ENCODE assay signal across 25 mouse cellular contexts in genomic region chr7:119607796-119608515, GRCm38 (mm10). TPM values are rescaled to one million over a fixed set of nuclear protein-coding genes. Genes with fewer than 3 reads are reported as not detected.
DNase-seq lines count a peak whose midpoint lies in the region; ATAC-seq and TF ChIP-seq lines count a peak whose summit lies in the region.
"Had no signal": no experiment of that assay in that cellular context is flagged by ENCODE, and none has a peak within 500 bp of the region (broad histone marks: within the 10 kb centered on the region; RNA-seq: fewer than 3 reads in every experiment).

No protein-coding gene starts in this region.

- TF ChIP-seq CTCF in lung, adult 2 months (IDR thresholded peaks at IDR 0.05; ENCODE audit: insufficient read depth, low read length): no peak
- no peak for TF ChIP-seq CTCF in stomach, postnatal 0 days (IDR thresholded peaks at IDR 0.05; ENCODE audit: low read depth)
- no peak for TF ChIP-seq CTCF in liver, postnatal 0 days (IDR thresholded peaks at IDR 0.05; ENCODE audit: low read depth)

- no peak overlapping the region for H3K27ac ChIP-seq in stomach, postnatal 0 days (replicated peaks)
- no peak overlapping the region for H3K27ac ChIP-seq in liver, postnatal 0 days (ENCODE audit: low read depth)
- H3K27ac ChIP-seq: embryonic facial prominence, embryonic 10.5 days; forebrain, embryonic 13.5 days; hindbrain, embryonic 12.5 days had no signal

- H3K4me3 ChIP-seq in lung, adult 2 months (replicated peaks; ENCODE audit: extremely low read depth, low read depth, low read length): no peak overlapping the region
- no peak overlapping the region for H3K4me3 ChIP-seq in stomach, postnatal 0 days (ENCODE audit: low read depth, low read length)
- H3K4me3 ChIP-seq in liver, postnatal 0 days (ENCODE audit: low read depth, low read length): no peak overlapping the region
- H3K4me3 ChIP-seq: embryonic facial prominence, embryonic 10.5 days; forebrain, embryonic 13.5 days; hindbrain, embryonic 12.5 days had no signal

- peak; percentile 8 for DNase-seq in embryo, embryonic 10.5 days (ENCODE audit: low spot score)
- DNase-seq in embryo, embryonic 10 days (ENCODE audit: low spot score): no peak
- peak; percentile 34 to 53 for DNase-seq in lung, adult 18-20 months
- DNase-seq in lung, adult 2 months: no peak
- peak; percentile 3 for DNase-seq in lung, postnatal 14 days
- DNase-seq in stomach, postnatal 0 days (ENCODE audit: low spot score): no peak
- DNase-seq in liver, postnatal 0 days: no peak
- DNase-seq: adrenal gland, postnatal 10 days; B cell, adult 2 months; cerebellum, adult 11-12 months; cerebellum, adult 9-10 months; cerebellum, postnatal 25 days; forebrain, postnatal 0 days; gastrocnemius, postnatal 14 days; heart, postnatal 10 days; heart, postnatal 4 days had no signal

- 0 out of 2 replicates have a peak, but pooled peaks have one; percentile 32 for ATAC-seq in stomach, postnatal 0 days (ENCODE audit: low FRiP score, low TSS enrichment)
- no peak for ATAC-seq in liver, postnatal 0 days
- ATAC-seq: CD4-positive, CD25-positive, alpha-beta regulatory T cell, adult 4 months; forebrain, embryonic 13.5 days; forebrain, postnatal 0 days had no signal

- no peaks in the 10 kb centered on the region for H3K9me3 ChIP-seq in stomach, postnatal 0 days (ENCODE audit: control insufficient read depth, low read length)
- H3K9me3 ChIP-seq in liver, postnatal 0 days (ENCODE audit: low read length): no peaks in the 10 kb centered on the region
- H3K9me3 ChIP-seq: embryonic facial prominence, embryonic 10.5 days; forebrain, embryonic 13.5 days; G1E; hindbrain, embryonic 12.5 days had no signal

- WGBS in lung, adult 2 months: 58% methylated on average over 9 of the region's 9 CpGs
- 49% methylated on average over 9 of the region's 9 CpGs for WGBS in stomach, postnatal 0 days
- WGBS in liver, postnatal 0 days (ENCODE audit: insufficient replicate concordance): 73% methylated on average over 9 of the region's 9 CpGs

- H3K27me3 ChIP-seq in stomach, postnatal 0 days (ENCODE audit: control insufficient read depth, insufficient read depth, low read length): no peaks in the 10 kb centered on the region
- no peaks in the 10 kb centered on the region for H3K27me3 ChIP-seq in liver, postnatal 0 days (ENCODE audit: insufficient read depth, low read length)
- H3K27me3 ChIP-seq: forebrain, embryonic 13.5 days; hindbrain, embryonic 12.5 days had no signal

- H3K9ac ChIP-seq in stomach, postnatal 0 days (ENCODE audit: low read length): no peak overlapping the region
- H3K9ac ChIP-seq in liver, postnatal 0 days (replicated peaks): no peak overlapping the region
- H3K9ac ChIP-seq: forebrain, embryonic 13.5 days; forebrain, postnatal 0 days; hindbrain, embryonic 12.5 days had no signal

- H3K4me2 ChIP-seq in stomach, postnatal 0 days (replicated peaks; ENCODE audit: low read depth): no peak overlapping the region
- H3K4me2 ChIP-seq in liver, postnatal 0 days (ENCODE audit: low read depth, low read length): no peak overlapping the region
- H3K4me2 ChIP-seq: forebrain, embryonic 13.5 days; hindbrain, embryonic 12.5 days had no signal

- H3K36me3 ChIP-seq in stomach, postnatal 0 days (ENCODE audit: control insufficient read depth, insufficient read depth, low read length): no peaks in the 10 kb centered on the region
- H3K36me3 ChIP-seq in liver, postnatal 0 days (replicated peaks; ENCODE audit: insufficient read depth, low read length): no peaks in the 10 kb centered on the region
- H3K36me3 ChIP-seq: embryonic facial prominence, embryonic 10.5 days; G1E; hindbrain, embryonic 12.5 days had no signal

- no peaks in the 10 kb centered on the region for H3K4me1 ChIP-seq in lung, adult 2 months (ENCODE audit: control insufficient read depth, insufficient read depth, low read length)
- H3K4me1 ChIP-seq in stomach, postnatal 0 days (replicated peaks; ENCODE audit: control insufficient read depth, insufficient read depth): no peaks in the 10 kb centered on the region
- no peaks in the 10 kb centered on the region for H3K4me1 ChIP-seq in liver, postnatal 0 days (ENCODE audit: insufficient read depth)
- H3K4me1 ChIP-seq: embryonic facial prominence, embryonic 10.5 days; forebrain, embryonic 13.5 days; hindbrain, embryonic 12.5 days had no signal

- no peak for TF ChIP-seq EP300 in stomach, postnatal 0 days (optimal IDR thresholded peaks at IDR 0.05)
- no peak for TF ChIP-seq EP300 in liver, postnatal 0 days (IDR thresholded peaks at IDR 0.05; ENCODE audit: low read depth)

- TF ChIP-seq POLR2A in lung, adult 2 months (IDR thresholded peaks at IDR 0.05; ENCODE audit: borderline replicate concordance, extremely low read depth, low read depth, low read length): no peak

RNA-seq across cellular contexts. Expression of gene Acsm1, which starts 1.1 kb away (rescaled TPM):
- 3.7 and 6.2 TPM in 2 replicates for polyA plus RNA-seq in lung, adult 2 months (2012; rRNA removed)
- polyA plus RNA-seq in stomach, postnatal 0 days (2015; fragmentation: Nextera tagmentation; extraction: Ambion mirVana): 1.5 and 1.8 TPM in 2 replicates
- polyA plus RNA-seq in liver, postnatal 0 days (2015; fragmentation: Nextera tagmentation; extraction: Ambion mirVana): 74.6 and 77.9 TPM in 2 replicates
- polyA plus RNA-seq: brain, embryonic 14.5 days; CD4-positive, CD25-positive, alpha-beta regulatory T cell, adult 4 months; cortical plate, adult 2 months; embryonic facial prominence, embryonic 10.5 days; forebrain, embryonic 13.5 days; forebrain, postnatal 0 days; G1E; heart, embryonic 14.5 days; hindbrain, embryonic 12.5 days had no signal

RNA-seq across cellular contexts. Expression of gene Acsm2, which starts 53.8 kb away (rescaled TPM):
- not detected in 2 replicates for polyA plus RNA-seq in lung, adult 2 months (2012; rRNA removed)
- not detected in 2 replicates for polyA plus RNA-seq in stomach, postnatal 0 days (2015; fragmentation: Nextera tagmentation; extraction: Ambion mirVana)
- 0.15 TPM in 1 of 2 replicates, not detected in the other for polyA plus RNA-seq in liver, postnatal 0 days (2015; fragmentation: Nextera tagmentation; extraction: Ambion mirVana)
- polyA plus RNA-seq: brain, embryonic 14.5 days; cortical plate, adult 2 months; embryonic facial prominence, embryonic 10.5 days; embryonic facial prominence, embryonic 14.5 days; forebrain, embryonic 13.5 days; forebrain, postnatal 0 days; G1E; heart, embryonic 14.5 days; hindbrain, embryonic 12.5 days had no signal

Comparison
In these comparisons a context has a peak if more than half of its experiments do, and no peak if none do; other contexts are left out.
1. DNase-seq: peak in embryo, embryonic 10.5 days (single experiment), lung, adult 18-20 months (2 of 2) and lung, postnatal 14 days (single experiment); none in embryo, embryonic 10 days (single experiment), lung, adult 2 months (single experiment), stomach, postnatal 0 days (single experiment) and liver, postnatal 0 days (single experiment).
2. RNA of gene Acsm1, which starts 1.1 kb away (polyA plus RNA-seq): 74.6 to 77.9 TPM in liver, postnatal 0 days; 3.7 to 6.2 TPM in lung, adult 2 months and 1.5 to 1.8 TPM in stomach, postnatal 0 days; every median in the first group is over 10 times any median in the second.